Mouse (Mus musculus): Measurements from ENCODE around the gene Arhgef19. TPM values are rescaled to one million over a fixed set of nuclear protein-coding genes. Genes with fewer than 3 reads are reported as not detected.

Arhgef19 gene
- total and polyA plus RNA-seq, 2 experiments = 14.4 to 34.3 TPM

GRCm38 (mm10) chr4:141259413-141259812, 20.1 kb downstream of the Arhgef19 start:
- Histone ChIP-seq H3K27ac (replicated peaks; ENCODE audit: insufficient read depth, low read depth, low read length) (peak overlapping the region; percentile 1; the same call in 1 of the 2 replicates), H3K4me3 (ENCODE audit: insufficient read depth, low read depth, low read length) (no peak overlapping the region), H3K4me1 (ENCODE audit: control insufficient read depth, insufficient read depth, low read length) (peaks cover 3% of the 10 kb centered on the region; the same call in 1 of the 2 replicates), H3K36me3 (ENCODE audit: control insufficient read depth, insufficient read depth, low read length) (no peaks in the 10 kb centered on the region), H3K27me3 (ENCODE audit: control insufficient read depth, insufficient read depth, low read length) (no peaks in the 10 kb centered on the region), H3K9ac (ENCODE audit: low read depth, low read length) (no peak overlapping the region), H3K79me2 (ENCODE audit: control insufficient read depth, insufficient read depth, low read length) (no peaks in the 10 kb centered on the region)
- peak; percentile 70 for DNase-seq (ENCODE audit: extremely low read depth, low read depth, low spot score)
- WGBS = 30% methylated on average over 12 of the region's 12 CpGs
- TF ChIP-seq CTCF (IDR thresholded peaks at IDR 0.05; ENCODE audit: low read depth, low read length) = no peak
- no peak for TF ChIP-seq POLR2A (IDR thresholded peaks at IDR 0.05; ENCODE audit: extremely low read depth, insufficient read depth, low read length)

GRCm38 (mm10) chr4:141260007-141260723, 20.9 kb downstream of the Arhgef19 start:
- peak; percentile 82 for DNase-seq (ENCODE audit: extremely low read depth, low read depth, low spot score)
- Histone ChIP-seq H3K79me2 (ENCODE audit: control insufficient read depth, insufficient read depth, low read length) (no peaks in the 10 kb centered on the region), H3K4me1 (ENCODE audit: control insufficient read depth, insufficient read depth, low read length) (peaks cover 3% of the 10 kb centered on the region; the same call in 1 of the 2 replicates), H3K36me3 (ENCODE audit: control insufficient read depth, insufficient read depth, low read length) (no peaks in the 10 kb centered on the region), H3K9ac (ENCODE audit: low read depth, low read length) (no peak overlapping the region), H3K4me3 (ENCODE audit: insufficient read depth, low read depth, low read length) (peak overlapping the region; percentile 3; the same call in 1 of the 2 replicates), H3K27ac (replicated peaks; ENCODE audit: insufficient read depth, low read depth, low read length) (no peak overlapping the region), H3K27me3 (ENCODE audit: control insufficient read depth, insufficient read depth, low read length) (no peaks in the 10 kb centered on the region)
- no peak for TF ChIP-seq CTCF (IDR thresholded peaks at IDR 0.05; ENCODE audit: low read depth, low read length)
- no peak for TF ChIP-seq POLR2A (IDR thresholded peaks at IDR 0.05; ENCODE audit: extremely low read depth, insufficient read depth, low read length)
- WGBS = 21% methylated on average over 16 of the region's 16 CpGs

GRCm38 (mm10) chr4:141262906-141263637, 23.8 kb downstream of the Arhgef19 start:
- no peak for DNase-seq (ENCODE audit: extremely low read depth, low read depth, low spot score)
- no peak overlapping the region for H3K4me3 ChIP-seq (ENCODE audit: insufficient read depth, low read depth, low read length)
- H3K9ac ChIP-seq (ENCODE audit: low read depth, low read length) = no peak overlapping the region
- H3K27ac ChIP-seq (replicated peaks; ENCODE audit: insufficient read depth, low read depth, low read length) = no peak overlapping the region
- TF ChIP-seq CTCF (IDR thresholded peaks at IDR 0.05; ENCODE audit: low read depth, low read length) (no peak), POLR2A (IDR thresholded peaks at IDR 0.05; ENCODE audit: extremely low read depth, insufficient read depth, low read length) (no peak)
- no peaks in the 10 kb centered on the region for H3K36me3 ChIP-seq (ENCODE audit: control insufficient read depth, insufficient read depth, low read length)
- no peaks in the 10 kb centered on the region for H3K79me2 ChIP-seq (ENCODE audit: control insufficient read depth, insufficient read depth, low read length)
- peaks cover 3% of the 10 kb centered on the region; the same call in 1 of the 2 replicates for H3K4me1 ChIP-seq (ENCODE audit: control insufficient read depth, insufficient read depth, low read length)
- 86% methylated on average over 10 of the region's 10 CpGs for whole genome bisulfite sequencing
- H3K27me3 ChIP-seq (ENCODE audit: control insufficient read depth, insufficient read depth, low read length) = no peaks in the 10 kb centered on the region

- Histone ChIP-seq H3K36me3 (ENCODE audit: control insufficient read depth, insufficient read depth, low read length) (no peaks in the 10 kb centered on the region), H3K79me2 (ENCODE audit: control insufficient read depth, insufficient read depth, low read length) (no peaks in the 10 kb centered on the region), H3K9ac (ENCODE audit: low read depth, low read length) (no peak overlapping the region), H3K4me3 (ENCODE audit: insufficient read depth, low read depth, low read length) (no peak overlapping the region), H3K27me3 (ENCODE audit: control insufficient read depth, insufficient read depth, low read length) (no peaks in the 10 kb centered on the region), H3K4me1 (ENCODE audit: control insufficient read depth, insufficient read depth, low read length) (no peaks in the 10 kb centered on the region; the same call in 1 of the 2 replicates), H3K27ac (replicated peaks; ENCODE audit: insufficient read depth, low read depth, low read length) (no peak overlapping the region)
- no peak for DNase-seq (ENCODE audit: extremely low read depth, low read depth, low spot score)
- WGBS = 96% methylated on average over 3 of the region's 3 CpGs
- TF ChIP-seq CTCF (IDR thresholded peaks at IDR 0.05; ENCODE audit: low read depth, low read length) (peak; percentile 30; the same call in 1 of the 2 replicates), POLR2A (IDR thresholded peaks at IDR 0.05; ENCODE audit: extremely low read depth, insufficient read depth, low read length) (no peak)
Observed at GRCm38 (mm10) chr4:141265979-141266637, 26.8 kb downstream of the Arhgef19 start.

GRCm38 (mm10) chr4:141267250-141267649, 28.0 kb downstream of the Arhgef19 start:
- no peak for TF ChIP-seq CTCF (IDR thresholded peaks at IDR 0.05; ENCODE audit: low read depth, low read length)
- TF ChIP-seq POLR2A (IDR thresholded peaks at IDR 0.05; ENCODE audit: extremely low read depth, insufficient read depth, low read length) = no peak
- Histone ChIP-seq H3K4me3 (ENCODE audit: insufficient read depth, low read depth, low read length) (no peak overlapping the region), H3K36me3 (ENCODE audit: control insufficient read depth, insufficient read depth, low read length) (no peaks in the 10 kb centered on the region), H3K27ac (replicated peaks; ENCODE audit: insufficient read depth, low read depth, low read length) (no peak overlapping the region), H3K4me1 (ENCODE audit: control insufficient read depth, insufficient read depth, low read length) (peaks cover 3% of the 10 kb centered on the region; the same call in 1 of the 2 replicates), H3K9ac (ENCODE audit: low read depth, low read length) (no peak overlapping the region), H3K27me3 (ENCODE audit: control insufficient read depth, insufficient read depth, low read length) (no peaks in the 10 kb centered on the region), H3K79me2 (ENCODE audit: control insufficient read depth, insufficient read depth, low read length) (no peaks in the 10 kb centered on the region)
- 80% methylated on average over 3 of the region's 3 CpGs for WGBS
- no peak for DNase-seq (ENCODE audit: extremely low read depth, low read depth, low spot score)

Measured in liver, adult 2 months (tissue).